Mouse (Mus musculus): ENCODE measurements around the gene Pik3c2a. TPM values are rescaled to one million over a fixed set of nuclear protein-coding genes. Genes with fewer than 3 reads are reported as not detected.
A peak's percentile ranks its signal among the peaks of the same experiment; 100 is the strongest.

Gene Pik3c2a
- polyA plus RNA-seq, 2 experiments: 2.5 to 2.9 TPM

DNA sequence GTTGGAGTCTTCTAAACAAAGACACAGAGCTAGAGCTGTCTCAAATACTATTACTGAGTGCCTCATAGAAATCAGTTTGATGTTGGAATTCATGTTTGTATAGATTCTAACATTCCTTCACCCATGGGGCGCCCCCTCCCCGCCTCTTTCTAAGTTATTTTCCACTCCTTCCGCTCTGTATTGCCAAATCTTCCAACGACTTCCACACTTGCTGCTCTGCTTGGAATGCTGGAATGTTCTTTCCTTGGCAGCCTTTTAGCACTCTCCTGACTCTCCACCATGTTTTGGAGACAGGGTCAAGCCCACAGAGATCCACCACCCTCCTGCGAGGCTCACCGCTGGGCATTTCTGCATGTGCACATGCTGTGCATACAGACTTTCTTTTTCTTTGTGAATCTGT, 14.1 kb upstream of the Pik3c2a start:
- DNase-seq (ENCODE audit: low read depth in 3 of 3, low spot score in 3 of 3) (no peak), ATAC-seq (ENCODE audit: insufficient read depth) (no peak)
- Histone ChIP-seq H3K27me3 (ENCODE audit: control insufficient read depth, insufficient read depth, low read length) (no peaks in the 10 kb centered on the region), H3K4me1 (replicated peaks; ENCODE audit: control insufficient read depth in 2 of 2, insufficient read depth in 2 of 2, low read length in 1 of 2) (0 out of 4 replicates have a peak, but pooled peaks cover 0 to 2% of the 10 kb centered on the region in 2 experiments), H3K4me2 (ENCODE audit: low read depth) (no peak overlapping the region), H3K9ac (replicated peaks) (no peak overlapping the region), H3K9me3 (ENCODE audit: control insufficient read depth, low read length) (no peaks in the 10 kb centered on the region), H3K36me3 (replicated peaks; ENCODE audit: control insufficient read depth, insufficient read depth, low read depth) (no peaks in the 10 kb centered on the region), H3K4me3 (ENCODE audit: insufficient read depth in 1 of 2, low read depth in 2 of 2, low read length in 2 of 2) (no peak overlapping the region), H3K27ac (no peak overlapping the region)
- TF ChIP-seq EP300 (IDR thresholded peaks at IDR 0.05; ENCODE audit: low read depth): no peak
- no peak for TF ChIP-seq CTCF (IDR thresholded peaks at IDR 0.05; ENCODE audit: low read depth)
- 62% methylated on average over 6 of the region's 6 CpGs for WGBS (ENCODE audit: insufficient replicate concordance)

GRCm38 (mm10) chr7:116456964-116457363, 13.7 kb upstream of the Pik3c2a start:
- no peaks in the 10 kb centered on the region for H3K27me3 ChIP-seq (ENCODE audit: control insufficient read depth, insufficient read depth, low read length)
- H3K4me3 ChIP-seq (ENCODE audit: insufficient read depth in 1 of 2, low read depth in 2 of 2, low read length in 2 of 2): no peak overlapping the region
- no peaks in the 10 kb centered on the region for H3K4me1 ChIP-seq (replicated peaks; ENCODE audit: control insufficient read depth in 2 of 2, insufficient read depth in 2 of 2, low read length in 1 of 2)
- TF ChIP-seq CTCF (IDR thresholded peaks at IDR 0.05; ENCODE audit: low read depth) (no peak), EP300 (IDR thresholded peaks at IDR 0.05; ENCODE audit: low read depth) (no peak)
- H3K9ac ChIP-seq (replicated peaks): no peak overlapping the region
- no peaks in the 10 kb centered on the region for H3K9me3 ChIP-seq (ENCODE audit: control insufficient read depth, low read length)
- no peak overlapping the region for H3K27ac ChIP-seq
- no peak overlapping the region for H3K4me2 ChIP-seq (ENCODE audit: low read depth)
- 44% methylated on average over 4 of the region's 4 CpGs for WGBS (ENCODE audit: insufficient replicate concordance)
- no peak for DNase-seq (ENCODE audit: low read depth in 3 of 3, low spot score in 3 of 3)
- no peaks in the 10 kb centered on the region for H3K36me3 ChIP-seq (replicated peaks; ENCODE audit: control insufficient read depth, insufficient read depth, low read depth)
- no peak for ATAC-seq (ENCODE audit: insufficient read depth)

GRCm38 (mm10) chr7:116446645-116447044, 3.4 kb upstream of the Pik3c2a start:
- H3K9me3 ChIP-seq (ENCODE audit: control insufficient read depth, low read length): no peaks in the 10 kb centered on the region
- H3K9ac ChIP-seq (replicated peaks): no peak overlapping the region
- WGBS (ENCODE audit: insufficient replicate concordance): 50% methylated on average over 3 of the region's 3 CpGs
- H3K4me2 ChIP-seq (ENCODE audit: low read depth): no peak overlapping the region
- H3K36me3 ChIP-seq (replicated peaks; ENCODE audit: control insufficient read depth, insufficient read depth, low read depth): no peaks in the 10 kb centered on the region
- DNase-seq (ENCODE audit: low read depth in 3 of 3, low spot score in 3 of 3): no peak
- H3K27ac ChIP-seq: no peak overlapping the region
- H3K4me3 ChIP-seq (ENCODE audit: insufficient read depth in 1 of 2, low read depth in 2 of 2, low read length in 2 of 2): no peak overlapping the region
- TF ChIP-seq CTCF (IDR thresholded peaks at IDR 0.05; ENCODE audit: low read depth) (no peak), EP300 (IDR thresholded peaks at IDR 0.05; ENCODE audit: low read depth) (no peak)
- H3K4me1 ChIP-seq (replicated peaks; ENCODE audit: control insufficient read depth in 2 of 2, insufficient read depth in 2 of 2, low read length in 1 of 2): peaks cover 0 to 7% of the 10 kb centered on the region in 2 experiments; a peak in 2 of 4 replicates
- H3K27me3 ChIP-seq (ENCODE audit: control insufficient read depth, insufficient read depth, low read length): peaks cover 26% of the 10 kb centered on the region
- ATAC-seq (ENCODE audit: insufficient read depth): no peak

DNA sequence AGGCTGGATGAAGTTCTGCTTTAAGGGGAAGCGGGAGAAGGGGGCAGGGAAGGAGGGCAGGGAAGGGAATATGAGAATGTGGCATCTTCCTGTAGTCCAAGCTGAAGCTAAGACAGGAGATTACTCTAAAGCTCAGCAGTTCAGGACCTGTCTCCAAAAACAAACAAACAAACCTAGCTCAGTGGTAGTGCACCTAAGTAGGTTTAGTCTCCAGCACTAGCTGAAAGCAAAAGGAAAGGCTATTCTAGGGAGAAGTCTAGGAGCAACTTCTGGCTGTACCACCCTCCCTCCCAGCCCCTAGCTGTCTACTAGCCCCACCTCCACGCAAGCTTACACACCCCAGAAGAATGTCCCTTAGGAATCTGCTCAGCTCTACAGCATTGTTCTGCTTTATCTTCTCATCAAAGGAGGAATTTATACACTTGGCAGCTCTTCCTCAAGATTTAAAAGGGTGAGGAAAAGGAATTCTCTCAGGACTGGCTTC, 1.1 kb upstream of the Pik3c2a start:
- WGBS (ENCODE audit: insufficient replicate concordance): 5% methylated on average over 2 of the region's 2 CpGs
- peaks cover 26% of the 10 kb centered on the region for H3K27me3 ChIP-seq (ENCODE audit: control insufficient read depth, insufficient read depth, low read length)
- no peak overlapping the region for H3K9ac ChIP-seq (replicated peaks)
- DNase-seq (ENCODE audit: low read depth in 3 of 3, low spot score in 3 of 3): no peak
- H3K9me3 ChIP-seq (ENCODE audit: control insufficient read depth, low read length): no peaks in the 10 kb centered on the region
- H3K36me3 ChIP-seq (replicated peaks; ENCODE audit: control insufficient read depth, insufficient read depth, low read depth): no peaks in the 10 kb centered on the region
- no peak overlapping the region for H3K27ac ChIP-seq
- peak overlapping the region; percentile 57 to 79; a peak in 3 of 4 replicates for H3K4me3 ChIP-seq (ENCODE audit: insufficient read depth in 1 of 2, low read depth in 2 of 2, low read length in 2 of 2)
- TF ChIP-seq EP300 (IDR thresholded peaks at IDR 0.05; ENCODE audit: low read depth) (no peak), CTCF (IDR thresholded peaks at IDR 0.05; ENCODE audit: low read depth) (no peak)
- no peak for ATAC-seq (ENCODE audit: insufficient read depth)
- H3K4me2 ChIP-seq (ENCODE audit: low read depth): peak overlapping the region; percentile 90
- H3K4me1 ChIP-seq (replicated peaks; ENCODE audit: control insufficient read depth in 2 of 2, insufficient read depth in 2 of 2, low read length in 1 of 2): peaks cover 0 to 7% of the 10 kb centered on the region in 2 experiments; a peak in 2 of 4 replicates

- H3K9ac ChIP-seq (replicated peaks): peak overlapping the region; percentile 24; the same call in 1 of the 2 replicates
- H3K36me3 ChIP-seq (replicated peaks; ENCODE audit: control insufficient read depth, insufficient read depth, low read depth): no peaks in the 10 kb centered on the region
- H3K4me2 ChIP-seq (ENCODE audit: low read depth): peak overlapping the region; percentile 90
- DNase-seq (ENCODE audit: low read depth in 3 of 3, low spot score in 3 of 3): no peak
- no peak overlapping the region for H3K27ac ChIP-seq
- H3K9me3 ChIP-seq (ENCODE audit: control insufficient read depth, low read length): no peaks in the 10 kb centered on the region
- peaks cover 0 to 7% of the 10 kb centered on the region in 2 experiments; a peak in 2 of 4 replicates for H3K4me1 ChIP-seq (replicated peaks; ENCODE audit: control insufficient read depth in 2 of 2, insufficient read depth in 2 of 2, low read length in 1 of 2)
- WGBS (ENCODE audit: insufficient replicate concordance): under 1% methylated on average over 38 of the region's 38 CpGs
- H3K27me3 ChIP-seq (ENCODE audit: control insufficient read depth, insufficient read depth, low read length): peaks cover 26% of the 10 kb centered on the region
- H3K4me3 ChIP-seq (ENCODE audit: insufficient read depth in 1 of 2, low read depth in 2 of 2, low read length in 2 of 2): peak overlapping the region; percentile 57 to 79
- ATAC-seq (ENCODE audit: insufficient read depth): peak; percentile 11; the same call in 1 of the 2 replicates
- TF ChIP-seq CTCF (IDR thresholded peaks at IDR 0.05; ENCODE audit: low read depth) (no peak), EP300 (IDR thresholded peaks at IDR 0.05; ENCODE audit: low read depth) (no peak)
Observed at GRCm38 (mm10) chr7:116443697-116444325, 562 bp upstream of the Pik3c2a start.

Data from liver, embryonic 14.5 days (tissue).